Mouse (Mus musculus) limb, embryonic 10.5 days (tissue): Measurements from ENCODE around the gene Rem1. TPM values are rescaled to one million over a fixed set of nuclear protein-coding genes. Genes with fewer than 3 reads are reported as not detected.

ENCODE experiments used
- DNase-seq: peaks from one replicate; pipeline ENCODE4 v3.0.0-alpha.2; 2017; ENCODE audit warnings: low spot score
- H3K27ac ChIP-seq: fragments of 300-500 bp; sonication (generic); 2 replicates; pipeline ENCODE4 v1.5.1; 2016; ENCODE audit warnings: mild to moderate bottlenecking
- H3K27me3 ChIP-seq: fragments of 300-500 bp; sonication (generic); 2 replicates; pipeline ENCODE4 v1.6.1; 2016; ENCODE audit warnings: low read depth, mild to moderate bottlenecking; ENCODE audit not compliant: poor library complexity, severe bottlenecking
- H3K36me3 ChIP-seq: fragments of 300-500 bp; sonication (generic); 2 replicates; pipeline ENCODE4 v1.6.1; 2016; ENCODE audit warnings: mild to moderate bottlenecking, moderate library complexity
- H3K4me1 ChIP-seq: fragments of 300-500 bp; sonication (generic); 2 replicates; pipeline ENCODE4 v1.6.1; 2016
- H3K4me3 ChIP-seq: fragments of 300-500 bp; sonication (generic); 2 replicates; pipeline ENCODE4 v1.5.1; 2016; ENCODE audit warnings: mild to moderate bottlenecking, moderate library complexity
- H3K9me3 ChIP-seq: fragments of 300-500 bp; sonication (generic); replicated peaks from 2 replicates; pipeline ENCODE4 v1.6.1; 2016; ENCODE audit warnings: mild to moderate bottlenecking
- WGBS: fragments of 180-500 bp; shearing (Covaris S2); methylation state at CpG from one replicate; pipeline ENCODE4 v1.1.7; 2016; 5-methylcytosine and 5-hydroxymethylcytosine counted together
- polyA plus RNA-seq: library from polyadenylated mRNA; unstranded; fragments of >200 nt; fragmentation: Nextera tagmentation; extraction: Ambion mirVana; gene quantifications from 2 replicates; pipeline ENCODE4 v1.2.1, GENCODE M21; 2016

Rem1 gene
- polyA plus RNA-seq: 0.41 and 0.46 TPM in 2 replicates

DNA sequence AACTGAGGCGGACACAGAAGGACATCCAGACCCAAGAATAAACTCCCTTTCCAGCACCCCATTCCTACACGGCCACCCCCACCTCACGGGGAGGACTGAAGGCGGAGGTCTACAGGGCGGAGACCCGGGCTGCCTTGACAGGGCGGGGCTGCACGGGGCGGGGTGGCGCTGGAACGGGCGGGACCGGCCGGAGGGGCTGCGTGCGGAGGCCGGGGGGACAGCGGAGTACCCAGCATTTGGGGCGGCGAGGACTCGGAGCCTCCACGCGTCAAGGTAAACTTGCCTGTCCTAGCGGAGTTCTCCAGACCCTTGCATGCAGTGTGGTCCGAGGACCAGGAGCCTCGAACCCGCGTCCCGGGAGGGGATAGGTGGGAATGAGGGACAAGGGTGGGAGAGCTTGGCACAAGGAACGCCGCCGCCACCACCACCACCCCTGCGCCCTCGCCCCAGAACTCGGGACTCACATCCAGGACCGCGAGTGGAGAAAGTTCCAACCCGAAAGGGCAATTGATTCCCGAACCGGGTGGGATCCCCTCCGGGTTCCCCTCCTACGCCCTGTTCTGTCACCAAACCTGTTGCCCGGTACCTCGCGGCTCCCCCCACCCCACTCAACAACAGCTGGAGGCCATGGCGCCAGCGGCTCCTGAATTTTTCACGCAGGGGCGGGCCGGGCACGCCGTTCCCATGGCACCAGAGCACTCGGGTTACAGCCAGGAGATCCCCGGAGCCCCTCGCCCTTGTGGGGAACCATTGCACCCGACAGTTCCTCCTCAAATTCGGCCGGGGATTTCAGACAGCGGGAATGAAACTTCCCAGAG is at the start of gene Rem1:
Gene Rem1, plus strand, starts transcription at position 178 of the 818 bp plus-strand sequence.
- Histone ChIP-seq H3K36me3 (no peaks in the 10 kb centered on the region), H3K27ac (peak within 1 kb of the TSS; percentile 21; the same call in 1 of the 2 replicates), H3K4me3 (peak within 1 kb of the TSS; percentile 53), H3K27me3 (peaks cover 76% of the 10 kb centered on the region), H3K9me3 (no peaks in the 10 kb centered on the region), H3K4me1 (peaks cover 14% of the 10 kb centered on the region)
- 1% methylated on average over 59 of the region's 59 CpGs for WGBS
- peak; percentile 69 for DNase-seq

DNA sequence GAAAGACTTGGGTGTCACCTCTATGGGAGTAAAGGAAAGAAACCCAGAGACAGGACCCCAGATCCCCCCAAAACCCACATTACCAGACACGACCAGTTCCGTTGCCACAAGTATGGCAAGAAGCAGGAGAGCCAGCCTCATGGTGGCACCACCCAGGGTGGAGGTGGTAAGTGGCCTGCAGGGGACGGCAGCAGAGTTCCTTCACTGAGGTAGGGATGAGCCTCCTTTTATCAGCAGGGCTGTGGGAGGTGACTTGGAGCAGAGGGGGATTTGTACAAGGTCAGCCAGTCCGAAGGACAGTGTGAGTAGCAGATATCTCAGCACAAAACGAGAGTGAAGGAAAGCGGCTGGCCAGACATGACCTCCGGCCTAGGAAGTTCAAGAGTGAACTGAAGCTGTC is 46.6 kb upstream of the Rem1 start, which contains the start of gene Defb19:
Gene Defb19, minus strand, starts transcription at position 206 of the 400 bp plus-strand sequence.
- Histone ChIP-seq H3K27ac (no peak within 1 kb of the TSS), H3K27me3 (no peaks in the 10 kb centered on the region), H3K4me1 (peaks cover 8% of the 10 kb centered on the region), H3K36me3 (no peaks in the 10 kb centered on the region), H3K4me3 (no peak within 1 kb of the TSS), H3K9me3 (no peaks in the 10 kb centered on the region)
- DNase-seq: no peak
- WGBS: 68% methylated on average over 7 of the region's 7 CpGs

DNA sequence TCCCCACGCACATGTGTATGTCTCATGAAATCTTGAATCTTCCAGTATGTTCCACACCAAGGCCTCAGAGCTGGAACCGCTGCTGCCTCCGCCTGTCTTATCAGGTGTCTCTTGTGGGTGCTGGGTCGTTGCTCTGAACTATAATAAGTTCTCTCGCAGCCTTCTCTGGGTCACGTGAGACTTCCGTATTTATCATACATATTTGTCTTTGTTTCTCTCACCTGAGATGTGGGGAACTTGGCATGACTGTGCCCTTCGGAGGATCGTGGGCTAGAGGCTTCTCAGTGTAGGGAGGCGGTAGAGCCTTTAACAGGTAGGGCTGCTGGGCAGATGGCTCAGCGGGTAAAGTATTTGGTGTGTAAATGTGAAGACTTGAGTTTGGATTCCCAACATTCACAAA is 46.1 kb upstream of the Rem1 start:
- DNase-seq: no peak
- H3K4me1 ChIP-seq: peaks cover 8% of the 10 kb centered on the region
- H3K9me3 ChIP-seq: no peaks in the 10 kb centered on the region
- no peaks in the 10 kb centered on the region for H3K27me3 ChIP-seq
- H3K27ac ChIP-seq: no peak overlapping the region
- no peaks in the 10 kb centered on the region for H3K36me3 ChIP-seq
- no peak overlapping the region for H3K4me3 ChIP-seq
- WGBS: 93% methylated on average over 11 of the region's 11 CpGs

GRCm38 (mm10) chr2:152586926-152587560 is 39.7 kb upstream of the Rem1 start:
- H3K36me3 ChIP-seq: no peaks in the 10 kb centered on the region
- H3K4me3 ChIP-seq: no peak overlapping the region
- no peak overlapping the region for H3K27ac ChIP-seq
- DNase-seq: no peak
- no peaks in the 10 kb centered on the region for H3K9me3 ChIP-seq
- WGBS: 74% methylated on average over 4 of the region's 4 CpGs
- H3K4me1 ChIP-seq: no peaks in the 10 kb centered on the region
- no peaks in the 10 kb centered on the region for H3K27me3 ChIP-seq

GRCm38 (mm10) chr2:152588450-152588849 is 38.3 kb upstream of the Rem1 start:
- no peaks in the 10 kb centered on the region for H3K4me1 ChIP-seq
- no peak for DNase-seq
- no peaks in the 10 kb centered on the region for H3K36me3 ChIP-seq
- 61% methylated on average over 2 of the region's 2 CpGs for WGBS
- no peak overlapping the region for H3K4me3 ChIP-seq
- no peaks in the 10 kb centered on the region for H3K27me3 ChIP-seq
- H3K27ac ChIP-seq: no peak overlapping the region
- H3K9me3 ChIP-seq: no peaks in the 10 kb centered on the region

DNA sequence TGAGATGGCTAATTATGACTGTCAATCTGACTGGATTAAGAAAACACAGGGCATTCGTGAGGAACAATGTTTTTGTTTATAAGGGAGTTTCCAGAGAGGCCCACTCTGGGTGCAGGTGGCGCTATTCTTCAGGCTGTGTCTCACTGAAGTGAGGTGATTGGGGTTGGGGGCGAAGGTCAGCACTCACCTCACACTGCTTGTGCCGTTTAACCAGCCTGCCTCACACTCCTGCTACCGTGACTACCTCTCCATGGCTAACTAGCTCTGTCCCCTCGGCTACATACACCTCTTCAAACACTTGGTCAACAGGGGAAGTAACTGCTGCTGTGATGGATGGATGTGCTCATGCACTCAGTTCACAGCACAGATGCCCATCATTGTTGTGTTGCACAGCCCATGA is 37.7 kb upstream of the Rem1 start:
- 49% methylated on average over 6 of the region's 6 CpGs for WGBS
- H3K27me3 ChIP-seq: no peaks in the 10 kb centered on the region
- DNase-seq: no peak
- no peaks in the 10 kb centered on the region for H3K36me3 ChIP-seq
- H3K9me3 ChIP-seq: no peaks in the 10 kb centered on the region
- H3K27ac ChIP-seq: no peak overlapping the region
- H3K4me3 ChIP-seq: no peak overlapping the region
- H3K4me1 ChIP-seq: no peaks in the 10 kb centered on the region

DNA sequence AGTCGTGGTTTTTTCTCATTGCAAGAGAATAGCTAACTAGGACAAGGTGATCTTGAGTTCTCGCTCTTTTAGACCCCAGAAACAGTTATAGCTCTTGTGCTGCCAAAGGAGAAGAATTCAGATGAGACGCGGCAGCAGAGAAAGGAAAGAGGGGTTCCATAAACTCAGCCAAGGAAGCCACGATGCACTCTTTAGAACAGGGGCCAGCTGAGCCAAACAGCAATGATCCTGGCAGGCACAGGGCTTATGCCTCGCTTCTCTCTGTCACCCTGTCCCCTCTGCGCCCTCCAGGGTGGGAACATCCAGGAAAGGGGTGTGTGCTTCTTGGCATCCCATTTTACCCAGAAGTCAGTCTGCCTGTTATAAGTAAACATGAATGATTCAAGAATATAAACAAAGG is 27.5 kb upstream of the Rem1 start, which contains the start of gene Defb45:
Gene Defb45, minus strand, starts transcription at position 101 of the 400 bp plus-strand sequence.
- 64% methylated on average over 7 of the region's 7 CpGs for WGBS
- Histone ChIP-seq H3K27ac (no peak within 1 kb of the TSS), H3K4me1 (no peaks in the 10 kb centered on the region), H3K27me3 (no peaks in the 10 kb centered on the region), H3K36me3 (no peaks in the 10 kb centered on the region), H3K9me3 (no peaks in the 10 kb centered on the region), H3K4me3 (no peak within 1 kb of the TSS)
- no peak for DNase-seq

DNA sequence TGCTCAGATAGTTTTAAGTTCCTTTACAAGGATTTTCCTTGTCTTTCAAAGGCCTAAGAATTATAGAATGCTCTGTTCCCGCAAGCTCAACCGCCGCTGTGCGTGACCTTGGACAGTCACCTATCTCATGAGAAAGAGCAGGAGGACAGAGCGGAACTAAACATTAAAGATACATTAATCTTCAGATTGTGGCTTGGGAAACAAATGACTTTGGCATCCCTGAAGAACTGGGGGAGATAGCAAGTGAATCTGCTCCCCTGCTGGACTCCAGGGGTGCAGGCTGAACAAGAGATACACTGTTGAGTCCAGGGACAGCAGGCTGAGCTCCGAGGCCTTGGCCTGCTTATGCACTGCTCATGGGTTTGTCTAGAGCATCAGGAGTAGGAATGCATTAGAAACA is 26.7 kb upstream of the Rem1 start:
- Histone ChIP-seq H3K36me3 (no peaks in the 10 kb centered on the region), H3K27ac (no peak overlapping the region), H3K27me3 (no peaks in the 10 kb centered on the region), H3K4me1 (no peaks in the 10 kb centered on the region), H3K4me3 (no peak overlapping the region), H3K9me3 (no peaks in the 10 kb centered on the region)
- no peak for DNase-seq
- 92% methylated on average over 6 of the region's 6 CpGs for WGBS

GRCm38 (mm10) chr2:152601275-152601960 is 25.3 kb upstream of the Rem1 start:
- DNase-seq: no peak
- H3K4me1 ChIP-seq: no peaks in the 10 kb centered on the region
- H3K36me3 ChIP-seq: no peaks in the 10 kb centered on the region
- no peaks in the 10 kb centered on the region for H3K9me3 ChIP-seq
- no peak overlapping the region for H3K4me3 ChIP-seq
- 78% methylated on average over 4 of the region's 4 CpGs for WGBS
- H3K27me3 ChIP-seq: no peaks in the 10 kb centered on the region
- H3K27ac ChIP-seq: no peak overlapping the region

DNA sequence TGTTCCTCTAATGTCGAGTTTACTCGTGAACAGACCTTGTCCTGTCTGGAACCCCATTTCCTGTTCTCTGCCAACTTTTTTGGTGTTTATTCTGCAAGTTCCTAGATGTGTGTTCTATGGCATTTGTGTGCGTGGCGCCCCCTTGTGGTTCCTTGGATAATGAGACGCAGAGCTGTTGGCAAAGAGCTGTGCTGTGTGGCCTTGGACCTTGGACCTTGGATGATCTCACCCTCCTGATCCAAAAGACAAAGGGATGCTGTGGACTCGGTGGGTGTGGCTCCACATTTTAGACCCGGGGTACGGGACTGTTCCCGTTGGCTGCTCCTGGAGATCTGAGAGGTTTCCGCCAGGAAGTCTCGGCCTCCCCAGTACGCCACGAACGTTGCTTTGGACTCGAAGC is 22.7 kb upstream of the Rem1 start, which contains the start of gene Defb36:
Gene Defb36, plus strand, starts transcription at position 271 of the 400 bp plus-strand sequence.
- no peaks in the 10 kb centered on the region for H3K27me3 ChIP-seq
- H3K27ac ChIP-seq: no peak within 1 kb of the TSS
- H3K4me1 ChIP-seq: peaks cover 5% of the 10 kb centered on the region; the same call in 1 of the 2 replicates
- H3K36me3 ChIP-seq: no peaks in the 10 kb centered on the region
- DNase-seq: no peak
- H3K4me3 ChIP-seq: no peak within 1 kb of the TSS
- H3K9me3 ChIP-seq: no peaks in the 10 kb centered on the region
- WGBS: 85% methylated on average over 15 of the region's 15 CpGs

DNA sequence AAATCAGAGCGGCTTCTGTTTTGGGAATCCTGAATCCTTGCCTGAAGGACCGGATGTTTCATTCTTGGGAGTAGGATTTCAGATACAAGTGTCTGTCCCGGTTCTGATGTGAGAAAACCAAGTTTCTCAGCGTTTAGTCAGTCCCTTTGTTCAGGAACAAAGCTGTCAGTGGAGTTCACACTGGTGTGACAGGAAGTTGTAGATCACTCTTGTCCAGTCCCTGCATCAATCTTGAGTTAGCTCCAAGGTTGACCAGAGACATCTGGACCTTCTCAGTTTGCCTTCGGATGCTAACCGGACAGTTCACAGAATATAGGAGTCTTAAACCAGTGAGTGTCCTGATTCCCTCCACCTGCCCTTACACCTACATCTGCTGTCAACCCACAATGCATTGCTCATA is 19.0 kb upstream of the Rem1 start:
- WGBS: 52% methylated on average over 6 of the region's 6 CpGs
- Histone ChIP-seq H3K9me3 (no peaks in the 10 kb centered on the region), H3K27ac (no peak overlapping the region), H3K4me3 (no peak overlapping the region), H3K4me1 (peaks cover 15% of the 10 kb centered on the region), H3K27me3 (no peaks in the 10 kb centered on the region), H3K36me3 (no peaks in the 10 kb centered on the region)
- DNase-seq: no peak

DNA sequence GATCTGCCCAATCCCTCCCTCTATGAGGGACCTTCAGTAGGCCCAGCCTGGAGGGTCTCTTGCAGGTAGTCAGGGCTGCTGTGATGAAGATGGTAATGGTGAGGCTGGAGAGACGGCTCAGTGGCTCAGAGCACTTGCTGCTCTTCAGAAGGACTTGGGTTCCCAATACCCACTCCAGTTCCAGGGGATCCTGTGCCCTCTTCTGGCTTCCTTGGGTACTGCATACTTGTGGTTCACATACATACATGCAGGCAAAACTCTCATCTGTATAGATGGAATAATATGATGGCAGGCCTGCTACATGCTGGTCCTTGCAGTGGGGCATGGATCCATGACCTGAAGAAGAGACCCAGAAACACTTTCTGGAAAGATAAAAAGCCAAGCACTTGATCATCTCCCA is 18.0 kb upstream of the Rem1 start:
- Histone ChIP-seq H3K27ac (no peak overlapping the region), H3K4me3 (no peak overlapping the region), H3K36me3 (no peaks in the 10 kb centered on the region), H3K9me3 (no peaks in the 10 kb centered on the region), H3K4me1 (peaks cover 15% of the 10 kb centered on the region), H3K27me3 (no peaks in the 10 kb centered on the region)
- DNase-seq: no peak
- 74% methylated on average over 1 of the region's 1 CpGs for whole genome bisulfite sequencing

GRCm38 (mm10) chr2:152612193-152612592 is 14.6 kb upstream of the Rem1 start:
- Histone ChIP-seq H3K9me3 (no peaks in the 10 kb centered on the region), H3K27ac (no peak overlapping the region), H3K36me3 (no peaks in the 10 kb centered on the region), H3K4me3 (0 out of 2 replicates have a peak overlapping the region, but pooled peaks have one; percentile 15), H3K27me3 (no peaks in the 10 kb centered on the region), H3K4me1 (peaks cover 13% of the 10 kb centered on the region)
- DNase-seq: no peak
- WGBS: 34% methylated on average over 8 of the region's 8 CpGs
